Mouse (Mus musculus) olfactory bulb, adult 2 months (tissue): ENCODE measurements at regions not wholly inside any gene's neighbourhood (a gene's known extent, or its start where the extent isn't known, plus 50 kb on each side); places are given as distances from the start of the nearest gene placed in this dataset.

Experiments
- CTCF ChIP-seq: fragments of 200-500 bp; IDR thresholded peaks from 2 replicates; pipeline ENCODE4 v1.5.1; 2012; ENCODE audit warnings: low read depth, mild to moderate bottlenecking, low read length, moderate library complexity; ENCODE audit not compliant: insufficient read depth
- POLR2A ChIP-seq: fragments of 200-500 bp; IDR thresholded peaks from 2 replicates; pipeline ENCODE4 v1.6.1; 2012; ENCODE audit warnings: mild to moderate bottlenecking, low read depth, low read length, moderate library complexity; ENCODE audit not compliant: insufficient read depth

GRCm38 (mm10) chr17:49278973-49279727, 149.0 kb upstream of the Mocs1 start:
- TF ChIP-seq POLR2A, result no peak
- TF ChIP-seq CTCF, result no peak
